Mouse (Mus musculus): ENCODE measurements around the gene Ak1. TPM values are rescaled to one million over a fixed set of nuclear protein-coding genes. Genes with fewer than 3 reads are reported as not detected.
A peak's percentile ranks its signal among the peaks of the same experiment; 100 is the strongest.

Ak1 gene
- total RNA-seq, 2 experiments from 2014 or later = 1,818 to 2,240 TPM

DNA sequence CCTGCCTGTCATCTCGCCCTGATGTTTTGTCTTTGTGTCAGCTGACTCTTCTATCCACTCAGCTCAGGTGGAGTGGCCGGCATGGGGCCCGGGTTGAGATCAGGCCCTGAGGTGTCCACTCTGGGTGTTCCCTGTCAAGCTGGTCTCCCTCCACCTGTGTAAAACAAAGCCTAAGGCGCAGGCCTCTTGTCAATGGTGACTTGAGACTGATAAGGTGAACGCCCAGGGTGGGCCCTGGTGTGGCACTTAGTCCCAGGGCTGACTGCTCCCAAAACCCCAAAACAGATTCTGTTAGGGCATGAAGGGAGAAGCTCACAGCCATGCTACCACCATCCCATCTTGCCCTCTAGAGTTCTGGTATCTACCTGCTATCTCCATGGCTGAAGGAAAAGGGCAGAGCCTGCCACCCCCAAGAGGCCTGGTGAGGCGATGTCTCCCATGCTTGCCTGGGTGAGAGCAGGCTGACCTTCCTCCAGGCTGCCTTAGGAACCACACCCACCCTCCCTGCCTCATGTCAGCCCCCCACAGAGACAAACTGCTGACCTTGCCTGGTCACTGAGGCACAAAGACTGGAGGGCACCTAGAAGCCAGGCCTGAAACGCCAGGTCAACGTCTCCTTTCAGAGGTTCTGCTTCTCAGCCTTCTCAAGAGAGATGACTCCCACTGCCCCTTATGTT, 23.4 kb downstream of the Ak1 start:
- intact Hi-C loops (cut with DNase I) = no loop called here
- DNase-seq = no peak

GRCm38 (mm10) chr2:32645647-32646046, 24.1 kb downstream of the Ak1 start:
- intact Hi-C loops (cut with DNase I) = no loop called here
- no peak for DNase-seq

DNA sequence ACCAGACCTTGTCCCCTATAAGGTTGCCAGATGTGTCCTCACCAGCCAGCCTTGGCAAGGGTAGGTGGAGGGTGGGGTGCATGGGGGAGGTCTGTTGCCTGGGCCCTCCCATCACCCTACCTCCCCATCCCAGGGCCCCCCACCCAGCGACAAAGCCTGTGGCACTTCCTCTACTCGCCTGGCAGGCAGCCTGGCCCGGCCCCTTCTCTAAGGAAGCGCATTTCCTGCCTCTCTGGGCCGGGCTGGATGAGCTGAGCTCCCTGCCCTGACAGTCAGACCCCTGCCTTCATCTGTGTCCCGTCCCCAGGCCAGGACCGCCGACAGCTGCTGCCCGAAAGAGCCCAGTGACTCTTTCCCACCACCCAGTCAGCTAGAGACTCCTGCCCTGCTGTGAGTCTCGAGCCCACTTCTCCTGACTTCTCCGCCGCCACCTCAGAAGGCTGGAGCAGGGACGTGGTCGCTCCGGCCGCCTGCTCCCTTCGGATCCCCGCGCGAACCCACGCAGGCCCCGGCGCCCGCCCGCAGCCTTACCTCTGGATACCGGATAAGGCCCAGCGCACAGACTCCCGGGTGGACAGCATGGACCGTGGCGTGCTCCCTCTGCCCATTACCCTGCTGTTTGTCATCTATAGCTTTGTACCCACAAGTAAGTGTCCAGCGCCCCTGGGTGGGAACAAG, 25.0 kb downstream of the Ak1 start, which contains the start of gene Eng:
Eng (plus strand) TSS at position 217 of the 678 bp plus-strand sequence.
- peak; percentile 73 to 74 for DNase-seq
- intact Hi-C loops (cut with DNase I) = no loop called here

GRCm38 (mm10) chr2:32647366-32647765, 25.8 kb downstream of the Ak1 start:
- intact Hi-C loops (cut with DNase I) = no loop called here
- DNase-seq = no peak

DNA sequence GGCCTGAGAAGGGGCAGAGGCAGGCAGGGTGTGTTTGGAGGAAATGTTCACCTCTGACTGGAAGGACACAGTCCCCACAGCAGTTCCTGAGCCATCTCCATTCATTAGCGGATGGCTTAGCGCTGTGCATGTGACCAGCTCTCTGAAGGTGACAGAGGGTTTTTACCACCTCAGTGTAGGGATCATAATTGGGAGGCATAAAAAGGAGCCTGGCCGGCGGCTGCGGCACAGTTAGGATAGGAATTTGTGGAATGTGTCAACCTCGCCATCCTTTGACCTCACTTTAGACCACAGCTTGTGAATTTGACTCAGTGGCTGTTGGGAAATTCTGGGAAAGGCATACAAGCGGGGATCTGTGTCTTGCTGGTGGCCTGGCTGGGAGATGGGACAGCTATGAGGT, 32.2 kb downstream of the Ak1 start:
- intact Hi-C loops (cut with DNase I) = no loop called here
- no peak for DNase-seq

- intact Hi-C loops (cut with DNase I) = no loop called here
- no peak for DNase-seq
Observed at GRCm38 (mm10) chr2:32654743-32655393, 33.3 kb downstream of the Ak1 start.

GRCm38 (mm10) chr2:32655394-32655744, 33.8 kb downstream of the Ak1 start:
- intact Hi-C loops (cut with DNase I) = no loop called here
- DNase-seq = no peak

DNA sequence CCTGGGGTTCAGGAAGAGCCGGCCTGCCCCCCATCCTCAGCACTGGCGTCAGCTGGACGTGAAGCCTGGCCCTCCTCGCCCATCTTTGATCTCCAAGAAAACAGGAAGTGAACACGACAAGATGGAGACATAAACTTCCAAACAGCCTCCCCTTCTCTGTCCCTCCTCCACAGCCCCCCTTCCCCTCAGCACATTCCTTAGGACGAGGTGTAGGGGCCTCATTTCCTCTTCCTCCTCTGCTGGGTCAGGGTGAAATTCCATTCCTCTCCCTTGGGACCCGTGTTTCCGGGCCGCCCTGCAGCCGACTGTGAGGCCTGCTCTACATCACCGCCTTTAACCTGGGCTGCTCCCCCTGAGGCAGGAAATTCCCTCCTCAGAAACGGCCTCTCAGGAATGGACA, 34.3 kb downstream of the Ak1 start:
- intact Hi-C loops (cut with DNase I) = no loop called here
- peak in 1 of 2 experiments; percentile 42 for DNase-seq

DNA sequence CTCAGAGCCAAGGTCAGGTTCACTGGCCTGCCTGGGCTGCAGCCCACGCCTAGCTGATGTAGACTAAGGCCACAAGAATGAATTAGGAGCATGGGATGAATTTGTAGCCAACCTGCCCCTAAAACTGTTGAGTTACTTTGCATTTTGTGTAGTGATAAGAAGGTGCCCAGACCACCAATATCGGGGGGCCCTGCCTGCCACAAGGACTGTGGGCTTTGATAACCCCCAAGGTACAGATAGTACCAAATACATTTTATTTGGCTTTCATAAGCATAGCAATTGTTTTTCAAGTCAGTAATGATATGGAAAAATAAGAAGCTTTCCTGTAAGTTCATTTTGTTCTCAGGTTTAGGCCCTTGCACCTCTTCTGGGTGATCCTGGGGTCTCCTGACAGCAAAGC, 37.3 kb downstream of the Ak1 start:
- intact Hi-C loops (cut with DNase I) = no loop called here

DNA sequence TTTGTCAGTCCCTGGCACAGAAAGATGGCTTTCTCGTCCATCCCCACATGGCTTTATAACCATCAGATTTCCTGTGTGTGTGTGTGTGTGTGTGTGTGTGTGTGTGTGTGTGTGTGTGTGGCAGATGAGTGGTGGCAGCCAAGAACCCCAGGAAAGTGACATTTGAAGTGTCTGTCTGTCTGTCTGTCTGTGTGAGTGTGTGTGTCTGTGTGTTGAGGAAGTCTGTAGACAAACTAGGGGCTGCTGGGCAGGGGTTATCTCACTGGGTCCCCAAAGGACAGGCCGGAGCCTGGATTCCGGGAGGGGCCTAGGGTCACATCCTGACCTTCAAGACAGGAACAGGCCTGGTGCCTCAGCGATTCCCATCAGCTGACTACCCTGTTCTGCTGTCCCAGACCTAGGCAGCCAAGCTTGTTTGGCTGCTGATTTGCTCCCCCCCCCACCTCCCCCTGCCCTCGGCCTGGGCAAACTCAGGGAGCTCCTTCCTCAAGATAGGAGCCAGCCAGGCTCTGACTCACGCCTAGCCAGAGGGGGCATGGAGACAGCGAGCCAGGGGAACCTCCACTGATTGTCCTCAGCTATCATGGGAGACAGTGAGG, 40.0 kb downstream of the Ak1 start:
- no peak for DNase-seq
- intact Hi-C loops (cut with DNase I) = no loop called here

More for the DNA sequence above, 37.3 kb downstream of the Ak1 start:
- DNase-seq = no peak

DNA sequence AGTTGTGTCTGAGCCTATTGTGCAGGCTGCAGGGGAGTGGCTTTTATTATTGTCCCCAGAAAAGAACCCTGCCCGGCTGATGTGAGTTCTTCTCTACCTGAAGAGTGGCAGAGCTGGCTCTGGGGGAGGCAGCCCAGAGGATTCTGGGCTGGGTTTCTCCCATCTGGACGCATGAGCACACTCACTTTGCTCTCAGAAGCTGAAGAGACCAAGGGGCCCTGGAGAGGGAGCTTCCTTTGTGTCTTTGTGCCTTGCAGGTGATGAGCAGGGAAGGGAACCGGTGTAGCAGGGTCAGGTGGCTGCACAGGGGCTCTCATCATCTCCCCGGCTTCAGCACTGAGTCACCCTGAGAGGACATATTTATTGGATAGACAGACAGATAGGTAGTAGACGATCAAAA, 40.7 kb downstream of the Ak1 start:
- no peak for DNase-seq
- intact Hi-C loops (cut with DNase I) = no loop called here

- intact Hi-C loops (cut with DNase I) = no loop called here
Observed at GRCm38 (mm10) chr2:32665345-32665744, 43.8 kb downstream of the Ak1 start.

GRCm38 (mm10) chr2:32665853-32666252, 44.3 kb downstream of the Ak1 start:
- DNase-seq = no peak
- intact Hi-C loops (cut with DNase I) = no loop called here

More at GRCm38 (mm10) chr2:32665345-32665744, 43.8 kb downstream of the Ak1 start:
- DNase-seq = no peak

- intact Hi-C loops (cut with DNase I) = loop anchor here (2.0 kb wide), 1 partner anchor 87 kb away; no protein-coding TSS in a partner anchor
- no peak for DNase-seq
Observed at GRCm38 (mm10) chr2:32667775-32668174, 46.2 kb downstream of the Ak1 start.

DNA sequence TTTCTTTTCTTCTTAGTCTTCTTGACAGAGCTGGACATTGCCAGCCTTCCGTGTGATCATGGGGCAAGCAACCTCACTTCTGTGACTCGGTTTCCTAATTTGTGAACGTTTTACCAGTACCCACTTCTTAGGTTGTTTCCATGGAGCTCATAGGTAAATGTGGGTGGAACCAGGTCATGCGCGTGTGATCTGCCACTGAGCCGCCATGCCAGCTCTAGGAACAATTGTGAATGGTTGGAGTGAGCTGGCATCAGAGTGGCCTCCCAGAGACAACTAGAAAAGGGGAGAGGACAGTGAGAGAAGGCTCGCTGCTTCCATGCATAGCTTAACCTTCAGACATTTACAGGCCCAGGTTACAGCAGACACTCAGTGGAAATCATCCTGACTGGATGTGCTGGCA, 46.6 kb downstream of the Ak1 start:
- intact Hi-C loops (cut with DNase I) = loop anchor here (2.0 kb wide), 1 partner anchor 87 kb away; no protein-coding TSS in a partner anchor
- DNase-seq = no peak

GRCm38 (mm10) chr2:32669876-32670275, 48.3 kb downstream of the Ak1 start:
- DNase-seq = no peak
- intact Hi-C loops (cut with DNase I) = loop anchor here (2.0 kb wide), 1 partner anchor 89 kb away; no protein-coding TSS in a partner anchor

- no peak for DNase-seq
- intact Hi-C loops (cut with DNase I) = no loop called here
Observed at GRCm38 (mm10) chr2:32671147-32671546, 49.6 kb downstream of the Ak1 start.

GRCm38 (mm10) chr2:32671907-32672595, 50.5 kb downstream of the Ak1 start:
- intact Hi-C loops (cut with DNase I) = no loop called here
- DNase-seq = no peak

- intact Hi-C loops (cut with DNase I) = no loop called here
- DNase-seq = no peak
Observed at GRCm38 (mm10) chr2:32673176-32673917, 51.8 kb downstream of the Ak1 start.

DNA sequence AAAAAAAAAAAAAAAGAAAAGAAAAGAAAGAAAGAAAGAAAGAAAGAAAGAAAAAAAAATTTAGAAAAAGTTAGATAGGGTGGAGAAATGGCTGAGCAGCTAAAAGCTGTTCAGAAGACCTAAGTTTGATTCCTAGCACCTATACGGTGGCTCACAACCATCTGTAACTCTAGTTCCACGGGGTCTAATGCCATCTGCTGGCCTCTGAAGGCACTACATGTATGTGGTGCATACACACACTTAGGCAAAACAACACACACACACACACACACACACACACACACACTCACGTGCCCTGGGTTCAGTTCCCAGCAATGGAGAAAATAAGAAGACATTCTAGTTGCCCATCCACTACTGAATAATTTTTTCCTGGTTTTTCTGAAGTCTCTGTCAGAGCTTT, 55.3 kb downstream of the Ak1 start:
- intact Hi-C loops (cut with DNase I) = no loop called here
- DNase-seq = no peak

Measured in gastrocnemius, postnatal 36 days (tissue).